Mouse (Mus musculus) lung, adult 2 months (tissue): ENCODE results near the gene Cabin1. TPM values are rescaled to one million over a fixed set of nuclear protein-coding genes. Genes with fewer than 3 reads are reported as not detected.

Source experiments
- DNase-seq: peaks from one replicate; pipeline ENCODE4 v3.0.0; 2022
- H3K4me1 ChIP-seq: fragments of 200-500 bp; 2 replicates; pipeline ENCODE4 v1.6.1; 2011; ENCODE audit warnings: low read length; ENCODE audit not compliant: control insufficient read depth, insufficient read depth
- H3K4me3 ChIP-seq: fragments of 200-500 bp; replicated peaks from 2 replicates; pipeline ENCODE3; 2011; ENCODE audit warnings: low read depth, mild to moderate bottlenecking, control low read depth, low read length; ENCODE audit errors: extremely low read depth
- CTCF ChIP-seq: fragments of 200-500 bp; IDR thresholded peaks from 2 replicates; pipeline ENCODE4 v1.5.1; 2011; ENCODE audit warnings: mild to moderate bottlenecking, low read length, control low read depth; ENCODE audit not compliant: insufficient read depth
- POLR2A ChIP-seq: fragments of 200-500 bp; IDR thresholded peaks from 2 replicates; pipeline ENCODE4 v1.6.1; 2011; ENCODE audit warnings: low read depth, mild to moderate bottlenecking, control low read depth, low read length, borderline replicate concordance; ENCODE audit errors: extremely low read depth
- WGBS: fragments of 180-500 bp; shearing (Covaris S2); methylation state at CpG from one replicate; pipeline ENCODE4 v1.1.7; 2018; 5-methylcytosine and 5-hydroxymethylcytosine counted together
- polyA plus RNA-seq: library from polyadenylated mRNA; depleted of rRNA; stranded (reverse); fragments of >200 nt; gene quantifications from 2 replicates; pipeline ENCODE4 v1.2.3, GENCODE M21; 2012

Gene Cabin1
- polyA plus RNA-seq, 1 experiment = 53.6 TPM

DNA sequence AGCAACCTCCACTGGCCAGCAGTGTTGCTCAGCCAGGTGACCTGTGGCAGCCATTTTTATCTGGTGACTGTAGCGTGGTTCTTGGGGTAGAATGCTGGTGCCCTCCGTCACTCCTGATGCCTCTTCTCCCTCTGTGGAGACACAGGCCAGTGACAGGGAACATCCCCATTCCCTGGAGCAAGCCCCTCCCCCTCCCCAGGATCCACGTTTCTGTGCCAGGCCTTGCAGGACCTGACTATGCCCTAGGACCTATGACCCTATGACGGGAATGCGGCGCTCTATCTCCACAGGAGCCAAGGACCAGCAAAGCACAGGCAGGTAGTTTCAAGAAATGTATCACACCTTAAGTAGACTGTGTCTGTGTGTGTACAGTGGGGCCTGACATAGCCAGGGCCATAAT is 116.0 kb downstream of the Cabin1 start:
- WGBS = 90% methylated on average over 6 of the region's 6 CpGs
- DNase-seq = no peak
- peaks cover 9% of the 10 kb centered on the region for H3K4me1 ChIP-seq
- no peak overlapping the region for H3K4me3 ChIP-seq
- no peak for TF ChIP-seq POLR2A
- TF ChIP-seq CTCF = no peak

DNA sequence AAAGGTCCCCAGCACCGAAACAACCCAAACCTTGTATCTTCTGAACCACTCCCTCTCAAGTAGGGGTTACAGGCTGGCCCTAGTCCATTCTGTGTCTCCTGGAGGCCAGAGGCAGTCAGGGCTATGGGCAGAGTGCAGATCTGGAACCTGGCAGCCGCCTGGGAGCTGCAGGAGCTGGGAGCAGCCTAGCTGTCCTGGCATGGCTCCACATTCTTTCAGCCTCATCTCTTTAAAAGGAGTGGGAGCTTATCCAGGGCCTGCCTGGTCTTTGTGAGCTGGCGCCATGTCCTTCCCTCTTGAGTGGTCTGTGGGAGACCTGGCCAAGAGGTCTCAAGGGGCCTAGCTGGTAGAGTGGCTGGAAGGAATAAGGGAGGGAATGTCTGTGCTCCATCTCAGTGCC is 116.8 kb downstream of the Cabin1 start:
- DNase-seq = peak; percentile 37
- Histone ChIP-seq H3K4me3 (no peak overlapping the region), H3K4me1 (peaks cover 9% of the 10 kb centered on the region)
- TF ChIP-seq POLR2A (no peak), CTCF (no peak)
- WGBS = 48% methylated on average over 3 of the region's 3 CpGs

DNA sequence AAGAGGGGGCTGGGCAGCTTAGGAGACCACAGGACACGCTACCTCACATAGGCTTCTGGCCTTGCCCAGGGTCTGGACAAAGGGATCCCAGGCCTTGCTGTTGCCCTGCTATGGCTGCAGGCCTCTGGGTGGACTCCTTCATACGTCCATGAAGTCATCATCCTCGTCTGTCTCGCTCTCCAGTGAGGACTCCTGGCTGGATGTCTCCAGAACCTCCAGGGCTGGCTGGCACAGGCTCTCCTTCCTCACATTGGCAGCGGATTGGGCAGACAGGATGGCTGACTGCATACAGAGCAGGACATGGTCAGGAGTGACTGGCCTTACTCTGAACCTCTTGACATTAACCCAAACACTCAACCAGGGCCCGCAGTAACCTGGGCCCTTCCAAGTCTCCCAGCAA is 117.7 kb downstream of the Cabin1 start:
- TF ChIP-seq CTCF (no peak), POLR2A (no peak)
- Histone ChIP-seq H3K4me3 (no peak overlapping the region), H3K4me1 (peaks cover 9% of the 10 kb centered on the region)
- WGBS = 82% methylated on average over 6 of the region's 6 CpGs
- no peak for DNase-seq

DNA sequence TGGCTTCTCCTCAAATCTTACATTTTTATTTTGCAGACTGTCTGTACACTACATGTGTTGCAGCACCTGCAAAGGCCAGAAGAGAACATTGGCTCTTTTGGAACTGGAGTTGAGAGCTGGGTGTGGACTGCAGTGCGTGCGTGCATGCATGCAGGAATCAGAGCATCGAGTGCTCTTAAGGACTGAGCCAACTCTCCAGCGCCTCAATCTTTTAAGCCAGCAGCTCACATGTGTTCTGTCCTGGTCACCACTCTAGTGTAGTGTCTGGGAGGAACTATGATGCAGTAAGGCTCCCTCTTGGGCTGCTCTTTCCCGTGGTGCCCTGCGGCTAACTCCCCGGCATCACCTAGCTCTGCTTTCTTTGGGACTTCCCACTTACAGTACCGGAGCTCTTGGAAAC is 118.5 kb downstream of the Cabin1 start:
- Histone ChIP-seq H3K4me3 (no peak overlapping the region), H3K4me1 (peaks cover 9% of the 10 kb centered on the region)
- DNase-seq = no peak
- TF ChIP-seq CTCF (no peak), POLR2A (no peak)
- 70% methylated on average over 8 of the region's 8 CpGs for WGBS

DNA sequence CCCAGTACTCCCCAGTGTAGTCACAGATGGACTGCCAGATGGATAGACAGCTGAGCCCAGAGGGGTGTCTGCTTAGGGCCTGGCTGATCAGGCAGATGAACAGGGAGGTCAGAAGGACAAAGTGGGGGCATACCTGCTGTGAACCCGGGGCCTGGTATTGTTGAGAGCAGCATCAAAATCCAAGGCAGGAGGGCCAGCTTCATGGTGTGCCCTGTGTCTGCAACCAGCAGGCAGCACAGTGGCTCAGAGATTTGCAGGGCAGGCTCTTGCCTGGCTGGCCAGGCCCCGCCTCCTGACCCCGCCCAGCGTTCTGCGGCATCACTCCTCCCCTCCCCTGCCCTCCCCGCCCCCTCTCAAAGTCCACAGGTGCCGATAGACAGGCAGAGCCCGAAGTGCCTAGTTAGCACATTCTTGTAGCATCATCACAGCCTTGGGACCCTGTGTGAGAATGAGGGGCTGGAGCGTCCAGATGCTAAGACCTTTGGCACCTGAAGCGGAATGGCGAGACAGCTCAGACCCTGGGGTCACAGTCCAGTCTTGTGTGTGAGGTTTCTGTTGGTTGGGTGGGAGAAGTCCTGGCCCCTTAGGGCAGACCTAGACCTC is 120.3 kb downstream of the Cabin1 start, which contains the start of gene Susd2:
Gene Susd2 (minus strand): TSS at position 268 of the 603 bp plus-strand sequence.
- 0 out of 2 replicates have a peak, but pooled peaks cover 3% of the 10 kb centered on the region for H3K4me1 ChIP-seq
- WGBS = 20% methylated on average over 11 of the region's 11 CpGs
- DNase-seq = peak; percentile 57
- TF ChIP-seq CTCF (no peak), POLR2A (0 out of 2 replicates have a peak, but pooled peaks have one; percentile 26)
- no peak within 1 kb of the TSS for H3K4me3 ChIP-seq

DNA sequence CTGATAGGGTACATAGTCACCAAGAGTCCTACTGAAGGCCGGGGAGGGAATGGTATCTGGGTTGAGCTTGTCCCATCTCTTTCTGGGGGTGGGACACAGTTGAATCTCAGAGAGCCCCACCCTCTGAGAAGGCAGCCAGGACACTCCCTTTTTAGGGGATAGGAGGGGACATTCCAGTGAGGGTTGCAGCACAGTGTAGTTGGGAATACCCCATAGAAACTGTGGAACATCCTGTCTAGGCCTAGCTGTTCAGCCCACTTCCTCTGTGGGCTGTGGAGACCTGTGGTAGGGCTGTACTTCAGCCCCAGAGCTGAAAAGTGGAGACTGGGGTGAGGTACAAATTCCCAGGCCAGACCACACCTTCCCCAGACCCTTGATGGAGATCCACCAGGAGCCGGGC is 121.2 kb downstream of the Cabin1 start:
- no peak for DNase-seq
- no peak for TF ChIP-seq CTCF
- TF ChIP-seq POLR2A = no peak
- Histone ChIP-seq H3K4me1 (0 out of 2 replicates have a peak, but pooled peaks cover under 1% of the 10 kb centered on the region), H3K4me3 (no peak overlapping the region)
- WGBS = 84% methylated on average over 2 of the region's 2 CpGs

DNA sequence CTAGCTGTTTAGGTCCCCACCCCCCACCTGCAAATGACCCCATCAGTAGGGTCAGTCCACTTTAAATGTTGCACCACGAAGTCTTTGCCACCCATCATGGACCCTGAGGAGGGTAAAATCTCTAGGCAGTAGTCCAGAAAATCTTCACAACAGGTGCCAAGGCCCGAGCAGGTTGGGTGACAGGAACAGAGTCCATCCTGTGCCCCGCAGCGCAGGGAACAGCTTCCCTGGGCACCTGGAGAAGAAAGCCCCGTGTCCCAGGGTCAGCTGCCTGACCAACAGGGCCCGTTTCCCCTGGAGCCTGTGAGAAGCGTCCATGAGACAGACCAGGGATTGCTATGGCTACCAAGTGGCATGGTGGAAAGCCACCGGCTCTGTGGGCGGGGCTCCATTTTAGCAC is 121.7 kb downstream of the Cabin1 start:
- no peak for DNase-seq
- TF ChIP-seq CTCF = no peak
- TF ChIP-seq POLR2A = no peak
- H3K4me3 ChIP-seq = no peak overlapping the region
- 72% methylated on average over 9 of the region's 9 CpGs for WGBS
- no peaks in the 10 kb centered on the region for H3K4me1 ChIP-seq

DNA sequence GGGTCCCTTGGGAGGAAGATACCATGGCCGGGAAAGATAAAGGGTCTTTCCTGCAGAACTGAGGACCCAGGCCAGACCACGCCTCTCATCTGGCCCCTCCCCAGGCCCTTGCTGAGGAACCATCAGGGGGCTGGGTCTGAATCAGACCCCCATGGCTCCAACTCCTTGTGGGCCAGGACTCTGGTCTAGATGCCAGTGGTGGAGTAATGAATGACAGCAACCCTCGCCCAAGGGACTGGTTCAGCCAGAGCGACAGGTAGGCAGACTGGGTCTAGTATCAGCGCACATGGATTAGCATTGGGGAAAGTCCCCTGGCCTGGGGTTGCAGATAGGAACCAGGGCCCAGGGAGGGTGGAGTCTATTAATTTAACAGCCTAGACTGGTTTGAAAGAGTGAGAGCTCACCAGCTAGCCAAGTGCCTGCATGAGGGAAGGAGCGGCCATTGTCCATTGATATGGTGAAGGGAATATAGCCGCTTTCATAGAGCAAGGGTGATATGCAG is 122.4 kb downstream of the Cabin1 start:
- TF ChIP-seq CTCF (no peak), POLR2A (no peak)
- 88% methylated on average over 7 of the region's 7 CpGs for WGBS

DNA sequence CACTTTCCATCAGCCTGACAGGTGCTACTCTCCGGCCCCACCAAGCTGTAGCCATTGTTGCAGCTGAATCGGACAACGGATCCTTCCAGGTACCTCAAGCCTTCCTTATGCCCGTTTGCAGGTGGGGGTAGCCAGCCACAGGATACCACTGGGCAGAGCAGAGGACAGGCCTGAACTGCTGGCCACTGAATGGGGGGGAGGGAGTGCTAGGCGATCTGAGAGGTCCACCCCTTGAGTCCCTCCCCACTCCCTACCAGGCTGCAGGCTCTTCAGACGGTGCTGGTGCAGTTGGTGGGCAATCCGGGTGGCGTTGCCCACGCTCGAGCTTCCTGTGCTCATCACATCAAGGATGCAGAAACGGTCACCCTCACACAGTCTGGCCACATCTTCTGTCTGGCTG is 126.4 kb downstream of the Cabin1 start:
- Histone ChIP-seq H3K4me3 (no peak overlapping the region), H3K4me1 (no peaks in the 10 kb centered on the region)
- WGBS = 86% methylated on average over 11 of the region's 11 CpGs
- TF ChIP-seq POLR2A (no peak), CTCF (no peak)
- DNase-seq = no peak

More for the DNA sequence above, 122.4 kb downstream of the Cabin1 start:
- Histone ChIP-seq H3K4me1 (no peaks in the 10 kb centered on the region), H3K4me3 (no peak overlapping the region)
- no peak for DNase-seq

DNA sequence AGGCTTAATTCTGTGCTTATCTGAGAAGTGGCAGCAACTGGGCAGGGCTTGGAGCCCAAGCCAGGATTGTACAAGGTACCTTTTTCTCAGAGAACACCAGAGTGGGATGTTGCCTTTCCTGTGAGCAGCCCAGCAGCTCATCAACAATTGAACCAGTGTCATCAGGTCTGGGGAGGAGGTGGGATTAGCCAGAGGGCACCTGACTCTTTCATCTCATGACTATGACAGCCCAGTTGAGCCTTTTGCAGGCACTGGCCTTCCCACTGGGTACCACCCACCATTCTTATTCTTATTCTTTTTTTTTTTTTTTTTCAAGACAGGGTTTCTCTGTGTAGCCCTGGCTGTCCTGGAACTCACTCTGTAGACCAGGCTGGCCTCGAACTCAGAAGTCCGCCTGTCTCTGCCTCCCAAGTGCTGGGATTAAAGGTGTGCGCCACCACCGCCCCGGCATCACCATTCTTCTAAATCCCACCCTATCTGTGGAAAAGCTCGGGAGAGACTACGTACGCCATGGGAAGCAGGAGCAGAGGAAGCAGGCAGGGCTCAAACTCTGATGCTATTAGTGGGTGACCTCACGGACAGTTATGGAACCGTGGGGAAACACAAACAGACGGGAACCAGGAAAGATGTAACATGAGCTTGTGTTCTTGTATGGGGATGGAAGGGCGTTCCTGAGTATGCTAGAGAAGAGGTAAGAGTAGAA is 127.9 kb downstream of the Cabin1 start:
- H3K4me3 ChIP-seq = no peak overlapping the region
- WGBS = 90% methylated on average over 12 of the region's 12 CpGs
- DNase-seq = no peak

More for the DNA sequence above, 127.9 kb downstream of the Cabin1 start:
- no peaks in the 10 kb centered on the region for H3K4me1 ChIP-seq
- TF ChIP-seq CTCF (no peak), POLR2A (no peak)
